Mouse (Mus musculus): ENCODE results near the gene Ap1s1.

DNA sequence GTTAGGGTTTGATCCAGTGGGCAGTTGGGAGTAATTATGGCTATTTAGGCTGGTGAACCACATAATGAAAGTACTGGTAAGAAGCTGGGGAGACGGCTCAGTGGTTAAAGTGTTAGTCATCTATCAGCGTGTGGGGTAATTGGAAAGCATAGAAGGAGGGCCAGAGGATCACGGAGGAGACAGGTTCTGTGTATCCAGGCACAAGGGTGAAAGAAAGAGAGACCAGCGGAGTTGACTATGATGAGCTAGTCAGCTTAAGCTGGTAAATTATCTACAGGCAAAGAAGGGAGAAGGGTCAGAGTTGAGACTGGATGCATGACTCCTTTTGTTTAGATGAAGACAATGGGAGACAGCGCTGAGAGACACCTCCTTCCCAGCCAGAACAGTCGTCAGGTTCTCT lies 5.2 kb upstream of the Ap1s1 start:
- no peak for TF ChIP-seq POLR2A (IDR thresholded peaks at IDR 0.05; ENCODE audit: insufficient read depth, low read length)
- no peak for TF ChIP-seq CTCF (IDR thresholded peaks at IDR 0.05; ENCODE audit: low read depth, low read length)
- no peak for TF ChIP-seq EP300 (IDR thresholded peaks at IDR 0.05; ENCODE audit: insufficient read depth, low read depth, low read length)
